Mouse (Mus musculus): ENCODE measurements at regions not wholly inside any gene's neighbourhood (a gene's known extent, or its start where the extent isn't known, plus 50 kb on each side); places are given as distances from the start of the nearest gene placed in this dataset.
A peak's percentile ranks its signal among the peaks of the same experiment; 100 is the strongest.

DNA sequence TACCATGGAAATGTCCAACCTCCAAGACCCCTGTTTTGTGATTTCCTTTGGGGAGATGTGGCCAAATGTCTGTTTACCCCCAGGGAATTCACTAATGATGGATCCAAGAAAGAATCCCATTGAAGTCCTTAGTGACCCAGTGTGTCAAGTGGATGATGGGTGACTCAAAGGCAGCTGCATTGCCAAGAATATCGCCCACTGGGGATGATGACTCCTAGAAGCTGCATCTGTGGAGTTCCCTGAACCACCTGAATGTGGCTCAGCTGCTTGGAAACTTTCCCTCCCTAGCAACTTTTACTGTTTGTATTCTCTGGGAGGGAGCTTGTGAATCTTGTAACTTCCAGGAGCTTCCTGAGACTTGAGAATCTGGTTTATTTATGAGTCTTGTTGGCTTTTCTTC, 578.3 kb downstream of the 1810013L24Rik start:
- intact Hi-C loops (cut with DNase I), result no loop called here

DNA sequence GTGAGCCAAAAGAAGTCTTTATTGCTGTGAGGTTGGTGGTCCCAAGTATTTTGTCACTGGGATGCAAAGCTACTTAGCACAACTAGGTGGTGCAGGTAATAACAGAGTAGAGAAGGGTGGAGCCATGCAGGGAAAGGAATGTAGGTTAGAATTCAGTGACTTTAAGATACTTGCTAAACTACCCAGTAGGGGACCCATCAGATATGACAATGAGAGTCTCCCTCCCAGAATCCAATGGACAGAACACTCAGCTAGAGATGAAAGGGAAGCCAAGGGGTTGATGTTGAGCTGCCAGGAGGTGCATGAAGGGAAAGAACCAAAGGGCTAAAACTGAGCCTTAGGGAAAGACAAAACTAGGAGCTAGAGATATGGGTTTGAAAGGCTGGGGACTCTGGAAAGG, 564.9 kb downstream of the Grin2a start:
- intact Hi-C loops (cut with DNase I), result no loop called here
- no peak for DNase-seq (ENCODE audit: low spot score in 2 of 2)

More for the DNA sequence above, 578.3 kb downstream of the 1810013L24Rik start:
- no peak for DNase-seq (ENCODE audit: low spot score in 2 of 2)

DNA sequence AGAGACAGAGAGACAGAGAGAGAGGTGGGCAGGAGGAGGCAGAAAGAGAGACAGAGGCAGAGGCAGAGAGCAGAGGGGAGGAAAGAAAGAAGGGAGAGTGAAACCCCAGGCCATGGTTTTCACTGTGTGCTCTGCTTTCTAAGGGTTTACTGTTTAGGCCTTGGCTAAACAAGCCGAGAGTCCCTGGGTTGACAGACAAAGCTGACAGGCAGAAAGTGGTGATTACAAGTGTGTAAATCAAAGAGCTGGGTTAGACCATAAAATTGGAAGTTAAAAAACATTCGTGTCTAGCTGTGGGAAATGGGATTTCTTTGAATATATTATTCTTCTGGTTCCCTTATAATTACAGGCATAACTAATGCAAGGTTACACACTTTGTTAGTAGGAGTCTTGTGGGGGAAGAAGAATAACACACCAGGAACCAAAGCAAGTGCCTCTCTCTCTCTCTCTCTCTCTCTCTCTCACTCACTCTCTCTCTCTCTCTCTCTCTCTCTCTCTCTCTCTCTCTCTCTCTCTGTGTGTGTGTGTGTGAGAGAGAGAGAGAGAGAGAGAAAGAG, 556.0 kb downstream of the Grin2a start:
- intact Hi-C loops (cut with DNase I), result no loop called here
- no peak for DNase-seq (ENCODE audit: low spot score in 2 of 2)

DNA sequence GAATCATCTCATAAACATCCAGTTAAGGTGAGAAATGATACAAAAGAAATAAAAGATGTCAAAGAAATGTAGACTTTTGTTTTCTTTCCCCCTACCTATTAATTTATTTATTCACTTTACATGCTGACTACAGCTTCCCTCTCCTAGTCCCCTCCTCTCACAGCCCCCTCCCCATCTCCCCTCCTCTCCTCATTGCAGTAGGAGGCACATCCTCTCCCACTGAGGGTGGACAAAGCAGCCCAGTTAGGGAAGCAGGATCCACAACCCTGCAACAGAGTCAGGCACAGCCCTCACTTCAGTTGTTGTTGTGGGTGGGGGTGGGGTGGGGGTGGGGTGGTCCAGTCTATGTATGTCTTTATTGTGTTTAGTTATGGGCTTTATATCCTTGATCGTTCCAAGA, 555.5 kb downstream of the Grin2a start:
- intact Hi-C loops (cut with DNase I), result no loop called here
- no peak for DNase-seq (ENCODE audit: low spot score in 2 of 2)

DNA sequence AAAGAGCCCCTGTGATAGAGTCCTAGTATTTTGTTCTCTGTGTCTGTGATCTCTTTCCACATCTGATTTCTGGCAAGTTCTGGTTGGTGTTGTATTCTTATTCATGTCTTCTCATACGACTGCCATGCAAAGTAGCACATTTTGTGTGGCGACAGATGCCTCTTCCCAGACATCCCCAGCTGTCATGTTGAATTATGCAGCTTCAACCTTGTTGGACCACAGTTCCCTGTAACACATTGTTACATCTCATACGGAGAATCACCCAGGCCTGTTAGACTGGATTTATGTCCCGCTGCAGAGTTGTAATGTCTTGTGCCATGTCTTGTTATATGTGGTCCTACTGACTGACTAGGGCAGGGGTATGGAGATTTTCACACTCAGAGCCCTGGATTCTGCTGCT, 543.3 kb downstream of the Grin2a start:
- intact Hi-C loops (cut with DNase I), result loop anchor here (10.0 kb wide), 1 partner anchor 437 kb away; no protein-coding TSS in a partner anchor
- DNase-seq (ENCODE audit: low spot score in 2 of 2), result peak in 1 of 2 experiments; percentile 58

DNA sequence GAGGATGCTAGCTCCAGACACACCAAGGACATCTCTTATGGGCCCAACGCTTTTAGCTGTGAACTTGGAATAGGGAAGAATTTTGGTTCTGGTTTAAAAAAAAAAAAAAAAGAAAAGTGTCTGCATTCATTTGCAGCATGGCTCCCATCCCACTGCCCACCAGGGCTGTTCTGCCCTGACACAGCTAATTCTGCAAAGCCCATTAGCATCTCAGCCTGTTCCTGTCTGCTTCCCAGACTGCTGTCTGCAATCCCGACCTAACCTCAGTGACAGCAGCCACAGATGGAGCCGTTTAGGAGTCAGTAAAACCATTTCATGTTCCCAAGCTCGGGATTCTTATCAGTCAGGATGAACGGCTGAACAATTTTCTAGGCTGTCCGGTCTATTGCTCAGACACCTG, 537.8 kb downstream of the Grin2a start:
- intact Hi-C loops (cut with DNase I), result loop anchor here (10.0 kb wide), 1 partner anchor 443 kb away; no protein-coding TSS in a partner anchor
- DNase-seq (ENCODE audit: low spot score in 2 of 2), result no peak

DNA sequence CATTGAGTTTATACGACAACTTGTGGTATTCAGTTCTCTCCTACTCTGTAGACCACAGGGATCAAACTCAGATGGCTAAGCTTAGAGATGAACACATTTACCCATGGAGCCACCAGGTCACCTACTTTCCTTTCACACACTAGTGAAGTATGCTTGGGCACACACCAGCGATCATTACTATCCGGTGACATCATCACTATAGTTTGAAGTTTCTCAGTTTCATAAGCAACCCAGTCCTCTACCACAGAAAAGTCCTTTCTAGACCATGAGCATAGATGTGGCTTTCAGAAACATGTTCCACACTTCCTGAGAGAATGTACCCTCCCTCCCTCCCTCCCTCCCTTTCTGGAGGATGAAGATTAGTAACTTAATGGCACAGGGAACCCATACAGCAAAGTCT, 532.9 kb downstream of the Grin2a start:
- intact Hi-C loops (cut with DNase I), result no loop called here
- DNase-seq (ENCODE audit: low spot score in 2 of 2), result no peak

DNA sequence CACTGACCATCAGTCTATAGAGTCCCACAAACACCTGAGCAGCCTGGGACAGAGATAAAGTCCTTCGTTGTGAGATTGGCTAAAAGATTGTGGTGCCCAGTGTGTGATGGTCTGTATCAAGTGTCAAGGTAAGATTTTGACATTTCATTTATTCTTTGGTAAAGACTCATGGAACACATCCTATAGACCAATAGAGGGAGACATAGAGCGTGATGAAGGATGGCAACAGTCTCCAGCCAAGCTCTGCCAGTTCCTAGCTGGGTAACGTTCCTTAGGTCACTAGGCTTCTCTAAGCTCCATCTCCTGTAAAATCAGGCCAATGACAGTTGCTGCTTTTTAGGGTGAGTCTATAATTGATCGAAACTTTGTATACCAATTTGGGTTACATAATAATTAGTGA, 526.0 kb downstream of the Grin2a start:
- intact Hi-C loops (cut with DNase I), result no loop called here
- DNase-seq (ENCODE audit: low spot score in 2 of 2), result no peak

DNA sequence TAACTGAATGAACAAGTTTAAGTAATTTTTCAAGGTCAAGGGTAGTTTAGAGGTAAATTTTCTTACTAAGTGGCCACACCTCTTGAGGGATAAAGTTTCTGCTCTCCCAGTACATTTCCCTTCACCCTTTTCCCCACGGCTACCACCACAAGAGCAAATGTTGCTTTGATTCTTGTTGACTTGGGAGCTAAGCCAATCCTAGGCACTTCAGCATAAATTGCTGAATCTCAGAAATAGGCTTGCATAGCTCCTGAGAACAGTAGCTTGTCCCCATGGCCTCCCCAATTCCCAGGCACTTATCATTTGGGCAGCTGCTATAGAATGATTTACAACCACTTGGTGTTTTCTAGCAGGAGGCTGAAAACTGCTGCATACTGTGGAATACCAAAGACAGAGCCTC, 510.1 kb downstream of the Grin2a start:
- intact Hi-C loops (cut with DNase I), result no loop called here
- DNase-seq (ENCODE audit: low spot score in 2 of 2), result no peak

DNA sequence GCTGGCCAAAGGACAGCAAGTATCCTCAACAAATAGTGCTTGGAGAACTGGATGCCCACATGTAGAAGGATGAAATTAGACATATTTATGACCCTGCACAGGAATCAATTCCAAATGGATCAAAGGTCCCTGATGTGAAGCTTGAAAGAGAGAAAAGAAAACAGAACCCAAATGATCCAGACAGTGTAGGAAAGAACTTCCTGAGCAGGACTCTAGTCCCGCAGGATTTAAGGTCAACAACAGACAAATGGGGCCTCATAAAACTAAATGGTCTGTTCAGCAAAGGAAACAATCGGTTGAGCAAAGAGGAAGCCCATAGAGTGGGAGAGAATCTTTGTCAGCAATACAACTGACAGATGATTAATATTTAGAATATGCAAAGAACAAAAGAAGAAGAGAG, 497.1 kb downstream of the Grin2a start:
- intact Hi-C loops (cut with DNase I), result no loop called here
- DNase-seq (ENCODE audit: low spot score in 2 of 2), result no peak

DNA sequence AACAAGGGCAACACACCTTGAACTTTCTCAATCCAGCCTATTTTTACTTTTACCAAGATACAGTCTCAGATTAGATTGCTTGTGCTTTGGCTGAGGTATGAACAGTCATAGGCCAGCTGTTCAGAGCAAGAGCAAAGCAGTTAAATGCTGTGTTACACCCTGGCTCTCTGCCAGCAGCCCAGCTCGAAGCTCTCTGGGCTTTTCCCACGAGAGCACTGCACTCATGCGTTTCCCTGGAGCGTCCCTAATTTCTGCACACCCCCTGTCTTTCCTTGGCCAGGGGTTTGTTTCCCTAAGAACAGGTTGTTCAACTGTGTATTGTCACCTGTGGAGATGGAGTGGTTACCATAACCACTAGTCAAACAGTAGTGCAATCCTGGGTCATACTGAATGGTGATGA, 493.6 kb downstream of the Grin2a start:
- intact Hi-C loops (cut with DNase I), result no loop called here
- DNase-seq (ENCODE audit: low spot score in 2 of 2), result peak; percentile 31 to 46

DNA sequence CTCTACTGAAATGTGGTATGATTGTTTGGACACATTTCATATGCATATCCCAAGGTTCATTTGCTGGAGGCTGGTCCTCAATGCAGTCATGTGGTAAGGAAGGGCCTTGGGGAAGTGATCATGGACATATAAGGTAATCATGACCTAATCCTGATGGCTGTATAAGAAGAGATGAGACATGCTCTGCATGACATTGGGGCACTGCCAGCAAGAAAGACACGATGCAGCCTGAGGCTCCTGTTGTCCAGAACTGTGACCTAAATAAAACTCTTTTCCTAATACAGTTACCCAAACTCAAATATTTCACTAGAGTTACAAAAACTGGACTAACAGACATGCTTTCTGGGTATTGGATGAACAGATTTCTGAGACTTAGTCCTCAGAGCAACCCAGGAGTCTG, 485.7 kb downstream of the Grin2a start:
- intact Hi-C loops (cut with DNase I), result no loop called here

DNA sequence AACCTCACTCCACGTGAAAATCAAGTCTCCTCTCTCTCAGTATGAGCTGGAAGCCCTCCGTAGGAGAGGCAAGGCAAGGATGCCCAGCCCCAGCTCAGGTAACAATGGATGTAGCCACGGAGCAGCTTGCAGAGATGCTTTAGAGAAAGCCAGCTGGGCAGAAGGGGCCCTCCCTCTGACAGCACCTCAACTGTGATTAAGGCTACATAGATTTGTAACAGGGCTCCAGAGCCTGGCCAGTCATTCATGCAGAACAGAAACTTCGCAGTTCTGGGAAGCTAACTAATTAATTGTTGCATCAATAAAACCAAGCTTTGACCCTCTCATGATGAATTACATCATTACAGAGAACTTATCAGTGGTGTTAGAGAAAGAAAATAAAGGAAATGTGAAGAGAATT, 480.8 kb downstream of the Grin2a start:
- intact Hi-C loops (cut with DNase I), result no loop called here
- DNase-seq (ENCODE audit: low spot score in 2 of 2), result no peak

More for the DNA sequence above, 485.7 kb downstream of the Grin2a start:
- no peak for DNase-seq (ENCODE audit: low spot score in 2 of 2)

Measured in left cerebral cortex, postnatal 14 days (tissue).